Mouse (Mus musculus) kidney, postnatal 25 days (tissue): Measurements from ENCODE around the gene Slc26a8.

Source experiments
- DNase-seq, 2 experiments: peaks; one replicate each; pipeline ENCODE4 v3.0.0; 2021; ENCODE audit warnings: mixed read lengths in 2 of 2

Gene Slc26a8

GRCm38 (mm10) chr17:28590596-28590995, 99.4 kb downstream of the Slc26a8 start:
- no peak for DNase-seq

- no peak for DNase-seq
Measured at GRCm38 (mm10) chr17:28588591-28588990, 101.4 kb downstream of the Slc26a8 start.
